Mouse (Mus musculus) right cerebral cortex, postnatal 10 days (tissue): ENCODE measurements around the gene Abhd2.
A peak's percentile ranks its signal among the peaks of the same experiment; 100 is the strongest.

ENCODE experiments used
- DNase-seq, 2 experiments: peaks; one replicate each; pipeline ENCODE4 v3.0.0; 2021; ENCODE audit warnings: low spot score in 2 of 2

The Abhd2 gene

DNA sequence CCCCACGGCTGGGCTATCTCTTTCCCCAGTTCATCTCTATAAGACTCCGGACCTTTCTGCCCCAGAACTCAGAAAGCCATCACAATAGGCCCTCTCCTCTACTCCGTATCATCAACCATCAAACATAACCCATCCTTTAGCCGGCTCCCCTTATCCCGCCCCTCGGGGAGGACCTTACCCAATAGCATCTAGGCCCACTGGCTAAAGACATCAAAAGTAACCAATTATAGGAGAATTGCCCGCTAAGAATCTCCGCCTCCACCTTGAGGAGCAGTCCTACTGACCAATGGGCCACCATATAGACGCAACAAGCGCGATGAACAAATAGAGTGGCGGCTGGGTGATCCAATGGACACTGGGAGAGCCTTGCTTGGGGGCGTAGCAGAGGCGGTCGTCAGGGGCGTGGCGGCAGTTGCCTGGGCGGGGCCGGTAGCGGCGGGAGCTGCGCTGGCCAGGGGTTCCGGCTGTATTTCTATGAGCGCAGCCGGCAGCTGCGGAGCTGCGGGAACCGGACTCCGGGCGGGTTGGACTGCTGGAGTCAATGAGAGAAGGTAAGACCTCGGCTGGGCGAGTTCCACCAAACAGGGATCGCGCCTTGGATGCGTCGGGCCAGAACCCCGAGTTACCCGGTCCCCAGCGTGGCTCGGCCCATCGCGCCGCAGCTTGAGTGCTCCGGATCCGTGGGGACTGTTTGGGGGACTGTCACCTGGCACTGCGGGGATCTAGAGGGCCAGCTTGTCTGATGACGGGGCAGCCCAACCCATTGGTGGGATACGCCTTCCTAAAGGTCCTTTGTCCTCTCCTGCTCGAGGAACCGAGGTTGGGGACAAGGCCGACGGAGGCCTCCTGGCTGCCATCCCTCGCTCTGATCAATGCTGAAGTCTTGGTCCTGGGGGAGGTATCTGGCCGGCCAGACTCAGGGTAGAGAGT lies at the start of gene Abhd2:
Abhd2 (plus strand) TSS at position 411 of the 930 bp plus-strand sequence.
- peak; percentile 100 for DNase-seq

GRCm38 (mm10) chr7:79225477-79225876 lies 47.5 kb upstream of the Abhd2 start:
- no peak for DNase-seq

DNA sequence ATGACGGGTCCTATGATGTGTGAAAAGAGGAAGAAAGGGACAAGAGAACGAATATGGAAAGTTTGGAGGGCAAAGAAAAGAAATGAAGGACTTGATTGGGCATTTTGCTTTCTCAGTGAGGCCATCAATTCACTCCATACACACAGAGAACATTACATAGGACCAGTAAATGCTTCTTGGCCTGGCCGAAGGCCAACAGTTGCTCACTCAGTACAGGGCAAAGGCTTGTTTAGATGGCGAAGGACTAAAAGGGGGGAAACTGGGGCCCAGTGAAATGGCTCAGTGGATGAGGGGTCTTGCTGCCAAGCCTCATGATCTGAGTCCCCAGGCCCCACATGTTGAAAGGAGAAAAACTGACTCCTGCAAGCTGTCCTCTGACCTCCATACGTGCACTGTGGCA lies 46.8 kb upstream of the Abhd2 start:
- DNase-seq: no peak

DNA sequence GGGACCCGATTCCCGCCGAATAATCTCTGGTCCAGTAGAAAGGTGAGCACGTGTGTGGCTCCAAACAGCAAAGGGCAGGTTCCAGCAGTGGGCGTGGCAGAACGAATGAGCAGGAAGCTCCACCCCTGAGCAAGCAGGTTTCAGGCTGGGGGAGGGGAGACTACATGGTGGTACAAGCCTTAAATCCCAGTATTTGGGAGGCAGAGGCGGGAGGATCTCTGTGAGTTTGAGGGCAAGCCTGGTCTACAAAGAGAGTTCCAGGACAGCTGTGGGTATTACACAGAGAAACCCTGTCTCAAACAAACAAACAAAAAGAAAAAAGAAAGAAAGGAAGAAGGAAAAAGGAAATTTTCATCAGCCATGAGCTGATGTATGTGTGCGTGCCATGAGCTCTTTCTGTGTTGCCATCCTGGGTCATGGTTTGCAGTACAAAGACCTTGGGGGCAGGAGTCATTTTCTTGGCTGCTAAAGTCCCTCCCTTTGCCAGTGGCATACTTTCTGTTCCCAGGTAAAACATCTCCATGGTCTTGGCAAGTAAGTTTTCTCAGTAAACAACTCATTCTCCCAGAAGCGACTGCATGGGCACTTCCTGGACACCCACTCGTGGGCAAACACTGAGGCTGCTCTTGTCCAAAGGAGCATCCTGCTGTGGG lies 46.0 kb upstream of the Abhd2 start:
- DNase-seq: no peak

DNA sequence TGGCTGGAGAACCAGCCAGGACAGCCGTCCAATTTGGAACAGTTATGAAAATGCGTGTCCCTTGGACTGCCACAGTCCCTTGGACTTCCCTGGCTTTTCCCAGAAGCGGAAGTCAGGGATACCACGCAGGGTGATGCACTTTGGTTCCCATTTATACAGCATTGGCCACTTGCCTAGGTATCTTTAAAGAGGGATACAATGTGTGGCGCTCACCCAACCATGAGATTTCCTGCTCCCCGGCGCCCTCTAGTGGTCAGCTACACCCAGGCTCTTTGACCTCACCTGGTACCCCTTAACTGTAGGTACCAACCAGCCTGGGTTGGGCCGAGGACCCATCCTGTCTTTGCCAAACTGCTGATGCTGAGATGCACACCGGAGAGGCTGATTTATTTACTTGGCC lies 44.5 kb upstream of the Abhd2 start:
- peak; percentile 65 to 84 for DNase-seq

GRCm38 (mm10) chr7:79231577-79231976 lies 41.4 kb upstream of the Abhd2 start:
- DNase-seq: no peak

DNA sequence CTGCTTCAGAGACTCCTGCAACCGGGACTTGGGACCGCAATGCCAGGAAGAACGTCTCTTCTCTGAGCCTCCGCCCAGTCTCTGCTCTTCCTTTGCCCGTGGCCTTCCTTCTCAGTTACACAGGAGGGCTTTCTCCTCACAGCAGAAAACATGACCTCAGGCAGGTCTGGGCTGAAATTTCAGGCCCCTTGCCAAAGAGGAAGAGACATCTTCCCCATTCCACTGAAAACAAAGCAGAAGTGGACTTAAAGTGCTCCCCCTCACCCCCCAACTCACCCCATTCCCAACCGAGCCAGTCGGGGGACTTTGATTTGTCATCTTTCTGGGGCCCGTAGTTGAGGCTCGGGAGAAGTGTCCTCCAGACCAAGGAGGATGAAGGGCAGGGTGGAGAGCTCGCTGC lies 41.0 kb upstream of the Abhd2 start:
- no peak for DNase-seq

DNA sequence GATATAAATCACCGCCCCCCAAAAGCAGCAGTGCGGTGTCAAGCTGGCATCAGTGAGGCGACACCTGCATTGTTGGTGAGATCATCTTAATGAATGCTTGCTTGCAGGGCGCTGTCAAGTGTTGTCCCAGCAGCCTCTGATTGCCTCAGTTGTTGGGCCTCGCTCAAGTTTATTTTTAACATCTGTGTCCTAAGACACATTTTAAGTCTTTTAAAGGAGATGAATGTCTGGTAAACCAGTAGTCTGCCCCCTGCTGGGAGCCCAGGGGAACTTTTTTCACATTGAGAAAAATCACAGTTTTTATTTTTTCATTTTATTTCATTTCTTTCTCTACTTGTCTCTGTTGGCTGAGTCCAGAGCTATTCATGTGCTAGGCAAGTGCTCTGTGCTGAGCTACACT lies 34.3 kb upstream of the Abhd2 start:
- DNase-seq: no peak

- no peak for DNase-seq
Measured at GRCm38 (mm10) chr7:79241931-79242625, 30.9 kb upstream of the Abhd2 start.

- DNase-seq: no peak
Measured at GRCm38 (mm10) chr7:79243236-79243635, 29.8 kb upstream of the Abhd2 start.

DNA sequence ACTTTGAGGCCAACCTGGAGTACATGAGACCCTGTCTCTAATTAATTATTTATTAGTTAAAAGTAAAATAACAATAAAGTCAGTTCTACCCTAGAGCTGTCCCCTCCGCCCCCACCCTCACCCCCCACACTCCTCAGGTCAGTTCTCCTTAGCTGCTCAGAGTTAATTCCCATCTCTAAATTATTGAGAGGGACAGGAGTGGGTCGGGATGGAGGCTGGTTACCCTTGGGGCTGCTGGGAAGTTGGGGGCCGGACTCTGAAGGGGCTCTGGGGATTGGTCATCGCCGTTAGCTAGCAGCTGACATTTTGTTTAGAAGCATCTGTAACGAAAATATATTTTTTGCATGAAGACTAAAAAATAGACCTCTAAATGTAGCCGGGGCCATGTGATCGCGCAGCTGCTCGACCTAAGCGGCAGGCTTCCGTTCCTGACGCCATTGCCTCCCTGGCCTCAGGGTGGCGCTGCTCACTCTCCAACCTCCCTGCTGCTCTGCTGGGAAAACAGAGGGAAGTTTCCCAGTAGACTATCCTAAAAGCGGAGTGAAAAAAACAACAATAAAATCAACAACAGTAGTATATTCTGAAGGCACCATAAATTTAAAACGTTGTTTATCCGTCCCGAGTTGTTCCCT lies 26.8 kb upstream of the Abhd2 start:
- peak; percentile 78 to 84 for DNase-seq

DNA sequence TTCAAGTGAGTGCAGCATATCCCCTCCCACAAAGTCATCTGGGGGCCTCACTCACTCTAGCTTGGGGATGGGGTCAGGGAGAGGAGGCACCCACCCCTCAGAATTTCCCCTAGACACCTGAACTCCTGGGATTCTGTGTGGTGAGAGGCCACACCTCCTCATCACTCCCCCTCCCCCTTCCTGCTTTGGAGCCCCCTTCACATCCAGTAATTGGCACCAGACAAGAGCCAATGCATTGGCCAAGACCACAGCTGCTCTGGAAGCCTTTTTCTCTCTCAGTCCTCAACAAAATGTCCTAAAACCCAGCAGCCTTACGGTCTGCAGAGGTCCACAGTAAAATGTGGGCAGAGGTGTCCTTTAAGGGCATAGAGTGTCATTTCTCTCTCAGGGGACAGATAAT lies 25.6 kb upstream of the Abhd2 start:
- DNase-seq: no peak

DNA sequence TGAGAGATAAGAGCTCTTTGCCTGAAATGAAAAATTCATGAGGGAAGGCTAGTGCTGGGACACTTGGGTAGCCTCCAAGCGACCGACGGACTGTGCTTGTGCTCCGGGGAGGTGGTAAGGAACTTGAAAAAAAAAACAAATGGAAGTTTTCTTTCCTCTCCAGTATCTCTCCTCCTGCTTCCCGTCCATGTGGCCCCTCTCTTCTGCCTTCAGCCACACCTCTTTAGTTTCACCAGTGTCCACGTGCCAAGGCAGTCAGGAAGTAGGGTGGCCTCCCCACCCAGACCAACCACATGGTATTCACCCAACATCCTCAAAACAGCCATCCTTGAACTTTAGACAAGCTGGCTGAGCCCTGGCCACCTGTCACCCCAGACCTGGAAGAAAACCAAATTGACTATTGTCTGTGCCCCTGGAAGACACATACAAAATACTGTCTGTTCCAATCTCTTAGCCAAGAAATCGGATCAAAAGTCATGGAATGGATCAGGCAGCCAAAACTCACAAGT lies 25.1 kb upstream of the Abhd2 start:
- peak in 1 of 2 experiments; percentile 45 for DNase-seq

GRCm38 (mm10) chr7:79249581-79249980 lies 23.4 kb upstream of the Abhd2 start:
- DNase-seq: no peak

- DNase-seq: no peak
Measured at GRCm38 (mm10) chr7:79254248-79254888, 18.6 kb upstream of the Abhd2 start.

DNA sequence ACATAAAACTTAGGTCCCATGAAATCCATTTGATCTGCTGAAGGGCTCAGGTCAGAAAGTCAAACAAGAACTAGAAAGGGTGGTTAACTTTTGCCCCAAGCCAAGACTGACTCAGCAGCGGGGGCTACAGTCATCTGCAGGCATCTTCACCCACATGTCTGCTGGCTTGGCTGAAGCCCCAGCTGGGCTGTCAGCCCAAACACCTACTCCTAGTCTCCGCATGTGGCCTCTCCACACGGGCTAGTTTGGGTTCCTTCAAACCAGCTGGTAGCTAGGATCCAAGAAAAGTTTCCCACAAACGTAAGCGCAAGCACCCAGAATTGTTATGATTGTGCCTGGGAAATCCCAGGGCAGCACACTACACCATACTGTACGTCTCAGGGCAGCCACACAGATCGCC lies 17.6 kb upstream of the Abhd2 start:
- peak; percentile 57 to 67 for DNase-seq

DNA sequence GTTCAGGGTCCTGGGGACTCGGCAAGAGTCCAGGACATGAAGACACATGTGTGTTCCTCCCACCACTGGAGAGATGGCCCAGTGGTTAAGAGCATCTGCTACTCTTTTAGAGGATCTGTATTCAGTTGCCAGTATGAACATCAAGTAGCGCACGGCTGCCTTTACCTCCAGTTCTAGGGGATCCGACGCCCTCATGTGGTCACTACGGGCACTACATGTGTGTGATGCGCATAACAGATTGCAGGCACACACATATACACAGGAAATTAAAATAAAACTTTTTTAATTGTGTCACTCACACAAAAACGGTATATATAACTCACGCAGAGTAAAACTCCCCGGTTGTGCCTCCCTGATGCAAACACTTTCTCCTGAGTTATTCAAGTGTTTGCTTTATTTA lies 17.2 kb upstream of the Abhd2 start:
- no peak for DNase-seq

DNA sequence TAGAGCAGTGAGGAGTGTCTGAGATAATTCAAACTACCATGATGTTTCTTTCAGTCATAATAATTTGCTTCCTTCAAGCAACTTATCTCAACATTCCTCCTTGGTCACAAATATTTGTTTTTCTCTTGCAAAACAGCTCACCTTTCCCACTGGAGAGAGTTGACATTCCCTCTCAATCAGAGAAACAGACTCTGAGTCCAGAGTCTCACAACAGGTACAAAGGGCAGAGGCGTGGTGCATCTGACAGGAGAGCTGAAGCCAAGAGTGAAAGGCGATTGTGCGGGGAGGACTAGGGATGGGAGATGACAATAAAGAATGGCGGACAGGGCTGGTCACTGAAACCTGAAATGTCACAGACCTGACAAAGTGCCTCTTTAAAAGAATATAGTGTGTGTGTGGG lies 16.3 kb upstream of the Abhd2 start:
- no peak for DNase-seq

DNA sequence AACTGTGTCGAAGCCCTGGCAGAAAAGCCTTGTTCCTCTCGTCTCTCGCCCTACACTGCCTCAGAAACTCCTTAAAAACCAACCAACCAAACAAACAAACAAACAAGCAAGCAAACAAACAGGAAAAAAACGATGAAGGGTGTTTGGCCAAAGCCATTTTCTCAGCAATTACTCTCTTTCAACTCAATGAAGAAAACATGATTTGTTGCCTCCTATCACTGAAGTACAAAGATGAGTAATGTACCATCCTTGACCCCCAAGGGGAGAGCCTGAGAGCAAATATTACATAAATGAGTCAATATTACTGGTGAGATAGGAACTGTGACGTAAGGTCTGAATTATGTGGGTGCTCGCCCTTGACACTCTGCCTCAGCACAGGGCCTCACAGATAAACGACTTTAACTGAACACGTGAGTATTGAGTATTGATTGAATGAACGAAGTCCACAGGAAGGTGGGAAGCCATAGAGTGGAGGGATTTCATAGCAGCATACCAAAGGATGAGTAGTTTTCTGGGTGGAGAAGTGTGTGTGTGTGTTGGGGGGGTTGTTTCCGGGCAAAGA lies 13.9 kb upstream of the Abhd2 start:
- no peak for DNase-seq

DNA sequence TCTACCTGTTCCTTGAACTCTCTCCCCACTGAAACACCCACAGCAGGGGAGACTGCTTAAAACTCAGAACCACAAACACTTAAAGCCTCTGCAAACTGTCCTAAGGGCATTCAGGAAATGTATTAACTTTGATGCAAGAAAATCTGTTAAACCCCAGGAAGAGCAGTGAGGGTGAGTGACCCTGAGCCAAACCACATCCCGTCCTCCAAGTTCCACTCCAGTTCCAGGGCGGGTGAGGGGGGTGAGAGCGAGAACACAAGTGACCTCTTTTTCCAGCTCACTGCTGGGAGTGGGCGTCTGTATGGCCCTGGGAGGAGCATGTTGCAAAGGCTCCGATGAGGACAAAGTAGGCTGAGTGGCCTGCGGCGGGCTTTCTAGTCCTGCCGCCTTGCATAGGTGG lies 10.5 kb upstream of the Abhd2 start:
- no peak for DNase-seq

DNA sequence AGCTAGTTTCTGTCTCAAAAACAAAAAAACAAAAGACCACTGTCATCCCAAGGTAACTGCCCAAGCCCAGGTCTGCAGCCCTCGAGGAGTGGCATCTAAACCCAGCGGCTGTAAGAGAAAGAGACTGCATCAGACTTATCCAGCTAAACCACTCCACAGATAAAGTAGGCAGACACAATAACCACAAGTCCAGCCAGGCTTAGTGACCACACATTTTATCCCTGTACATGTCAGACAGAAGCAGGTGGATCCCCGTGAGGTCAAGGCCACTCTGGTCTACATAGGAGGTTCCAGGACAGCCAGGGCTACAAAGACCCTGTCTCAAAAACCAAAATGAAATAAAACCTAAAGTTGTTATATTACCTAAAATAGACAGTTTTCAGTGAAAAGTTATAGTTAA lies 9.2 kb upstream of the Abhd2 start:
- DNase-seq: no peak
